Mouse (Mus musculus): Measurements from ENCODE around the gene Pmm1.
A peak's percentile ranks its signal among the peaks of the same experiment; 100 is the strongest.

The Pmm1 gene

DNA sequence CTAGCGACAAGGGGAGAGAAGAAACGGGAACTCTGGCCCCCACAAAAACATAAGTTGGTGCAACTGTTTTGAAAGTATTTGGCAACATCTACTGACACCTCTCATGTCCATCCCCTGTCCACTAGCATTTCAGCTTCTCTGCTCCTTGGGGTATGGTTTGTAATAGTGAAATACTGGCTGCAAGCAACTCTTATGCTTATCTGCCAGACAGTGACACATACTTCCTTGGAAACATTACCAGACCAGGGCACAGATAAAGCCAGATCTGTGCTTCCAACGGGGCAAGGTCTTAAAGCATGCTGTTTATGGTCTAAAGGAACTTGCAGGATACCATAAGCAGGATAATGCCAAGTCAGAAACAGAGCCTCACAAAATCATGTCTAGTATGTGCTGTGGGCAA lies 1.8 kb downstream of the Pmm1 start:
- ATAC-seq (ENCODE audit: insufficient number of reproducible peaks, low FRiP score, low TSS enrichment): no peak

DNA sequence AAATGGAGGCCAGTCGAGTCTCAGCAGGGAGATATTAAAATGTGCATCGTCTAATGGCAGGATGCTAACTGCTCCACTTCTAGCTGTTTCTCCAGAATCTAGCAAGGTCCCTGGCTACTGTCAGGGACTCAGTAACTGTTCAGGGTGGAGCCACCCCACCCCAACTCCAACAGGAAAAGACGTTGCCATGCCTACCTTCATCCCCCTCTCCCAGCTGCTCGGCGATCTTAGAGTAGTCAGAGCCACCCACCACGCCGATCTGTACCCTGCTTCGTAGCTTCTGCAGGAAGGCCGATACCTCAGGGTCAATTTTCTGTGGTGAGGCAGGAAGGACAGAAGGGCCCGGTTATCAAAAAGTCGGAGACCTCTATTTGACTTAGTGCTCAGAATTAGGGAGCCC lies 3.1 kb downstream of the Pmm1 start:
- ATAC-seq (ENCODE audit: insufficient number of reproducible peaks, low FRiP score, low TSS enrichment): no peak

DNA sequence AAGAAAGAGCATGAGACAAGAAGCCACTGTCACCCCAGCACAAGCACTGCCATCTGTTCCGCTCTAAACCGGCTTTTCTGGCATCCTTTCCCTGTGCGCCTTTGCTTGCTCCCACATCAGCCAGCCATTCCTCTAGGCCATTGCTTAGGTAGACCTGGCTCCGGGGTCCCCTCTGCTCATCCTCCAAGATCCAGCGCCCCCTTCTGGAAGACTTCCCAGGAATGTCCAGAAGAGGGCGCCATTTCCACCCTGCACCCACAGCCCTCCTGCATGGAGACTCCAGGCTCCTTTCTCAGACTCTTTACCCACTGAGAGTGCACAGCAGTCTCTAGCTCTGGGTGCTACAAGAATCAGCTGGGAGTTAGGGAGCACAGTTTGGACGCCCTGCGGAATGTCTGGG lies 4.3 kb downstream of the Pmm1 start:
- ATAC-seq (ENCODE audit: insufficient number of reproducible peaks, low FRiP score, low TSS enrichment): no peak

DNA sequence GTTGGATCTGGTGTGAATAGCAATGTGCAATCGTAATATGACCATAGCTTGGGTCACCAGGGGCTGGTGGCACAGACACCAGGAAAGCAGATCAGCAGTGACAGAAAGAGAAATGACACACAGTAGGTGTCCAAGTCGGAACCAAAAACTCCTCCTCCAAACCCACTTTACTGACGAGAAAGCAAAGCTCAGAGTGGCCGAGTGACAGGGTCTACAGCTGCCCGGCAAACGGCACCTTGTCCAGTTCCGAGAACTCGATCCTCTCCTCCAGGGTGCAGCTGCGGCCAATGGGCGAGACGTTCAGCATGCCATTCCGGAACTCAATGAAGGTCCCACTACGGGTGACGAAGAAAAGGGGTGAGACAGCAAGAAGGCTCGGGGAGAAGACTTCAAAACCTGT lies 5.3 kb downstream of the Pmm1 start:
- no peak for ATAC-seq (ENCODE audit: insufficient number of reproducible peaks, low FRiP score, low TSS enrichment)

DNA sequence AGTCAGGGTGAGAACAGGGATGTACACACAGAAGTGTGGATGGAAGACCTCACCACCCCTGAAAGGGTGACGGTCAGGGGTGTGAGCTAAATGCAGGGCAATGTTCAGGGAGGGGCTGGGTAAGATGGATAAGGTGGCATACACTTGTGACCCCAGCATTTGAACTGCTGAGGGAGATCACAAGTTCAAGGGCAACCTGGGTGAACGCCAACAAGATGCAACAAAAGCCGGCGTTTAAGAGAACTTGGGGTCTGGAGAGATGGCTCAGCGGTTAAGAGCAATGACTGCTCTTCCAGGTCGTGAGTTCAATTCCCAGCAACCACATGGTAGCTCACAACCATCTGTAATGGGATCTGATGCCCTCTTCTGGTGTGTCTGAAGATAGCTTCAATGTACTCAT lies 6.0 kb downstream of the Pmm1 start:
- no peak for ATAC-seq (ENCODE audit: insufficient number of reproducible peaks, low FRiP score, low TSS enrichment)

DNA sequence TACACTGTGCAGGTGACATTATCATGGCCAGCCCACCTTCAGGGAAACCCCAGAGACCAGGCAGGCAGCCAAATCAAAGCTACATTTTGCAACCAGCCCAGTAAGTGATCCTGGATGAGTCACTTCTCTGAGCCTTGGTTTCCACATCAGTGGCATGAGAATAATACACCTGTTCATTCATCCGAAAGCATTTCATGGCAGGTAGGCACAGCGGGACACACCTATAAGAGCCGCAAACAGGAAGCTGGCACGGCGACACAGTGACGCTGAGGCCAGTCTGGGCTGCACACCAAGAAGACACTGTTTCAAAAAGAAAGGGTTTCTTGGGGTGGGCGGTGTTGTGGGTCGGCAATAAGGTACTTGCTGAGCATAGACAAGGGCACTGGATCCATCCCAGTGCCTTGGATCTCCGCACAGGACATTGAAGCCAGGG lies 6.6 kb downstream of the Pmm1 start:
- no peak for ATAC-seq (ENCODE audit: insufficient number of reproducible peaks, low FRiP score, low TSS enrichment)

DNA sequence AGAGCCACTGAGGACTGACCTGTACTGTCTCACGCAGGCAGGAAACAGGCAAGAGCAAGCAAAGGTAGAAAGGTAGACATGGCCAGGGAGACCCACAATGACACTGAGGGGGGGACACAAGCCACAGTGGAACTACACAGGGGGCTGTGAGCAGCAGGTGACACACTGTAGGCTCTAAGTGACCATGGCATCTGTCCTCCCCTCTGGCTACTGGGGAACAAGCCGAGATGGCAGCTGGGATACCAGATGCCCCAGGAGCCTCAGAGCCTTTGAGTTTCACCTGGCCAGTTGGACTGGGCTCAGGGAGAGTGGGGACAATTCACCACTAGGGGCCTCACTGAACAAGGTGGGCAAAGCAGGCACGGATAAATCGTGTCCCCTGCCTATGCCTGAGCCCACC lies 8.4 kb downstream of the Pmm1 start:
- ATAC-seq (ENCODE audit: insufficient number of reproducible peaks, low FRiP score, low TSS enrichment): no peak

DNA sequence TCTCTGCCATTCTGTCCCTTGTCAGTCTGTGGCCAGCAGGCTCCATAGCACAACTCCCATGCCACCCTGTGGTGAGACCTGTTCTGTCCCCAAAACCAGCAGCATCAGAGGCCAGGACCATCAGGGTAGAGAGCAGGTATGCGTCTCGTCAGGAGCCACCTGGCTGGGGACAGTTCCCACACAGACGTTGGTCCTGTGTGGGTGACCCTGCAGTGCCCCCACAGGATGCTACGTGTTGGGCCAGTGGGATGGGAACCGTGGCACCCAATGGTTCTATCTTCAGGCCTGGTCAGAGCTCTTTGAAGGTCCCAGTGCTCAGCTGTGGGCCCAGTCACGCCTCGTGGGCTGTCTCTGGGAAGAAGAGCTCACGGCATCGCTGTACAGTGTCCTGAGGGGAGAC lies 9.6 kb downstream of the Pmm1 start:
- ATAC-seq (ENCODE audit: insufficient number of reproducible peaks, low FRiP score, low TSS enrichment): no peak

DNA sequence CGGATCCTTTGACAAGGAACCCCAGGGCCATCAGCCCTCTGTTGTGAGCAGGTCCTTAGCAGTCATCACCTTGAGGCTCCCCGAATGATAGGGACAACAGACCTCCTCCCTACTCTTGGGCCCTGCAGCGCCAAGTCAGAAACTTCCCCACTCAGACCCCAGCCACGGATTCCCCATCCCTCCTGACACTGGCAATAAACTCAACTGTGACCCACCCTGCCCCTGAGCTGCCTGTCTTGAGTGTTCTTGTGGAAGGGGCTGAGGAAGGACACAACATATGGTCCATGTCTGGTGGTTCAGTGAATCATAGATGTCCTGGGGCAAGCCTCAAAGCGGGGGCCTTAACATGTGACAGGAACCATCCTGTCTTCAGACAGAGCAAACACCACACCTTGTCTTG lies 10.0 kb downstream of the Pmm1 start:
- no peak for ATAC-seq (ENCODE audit: insufficient number of reproducible peaks, low FRiP score, low TSS enrichment)

DNA sequence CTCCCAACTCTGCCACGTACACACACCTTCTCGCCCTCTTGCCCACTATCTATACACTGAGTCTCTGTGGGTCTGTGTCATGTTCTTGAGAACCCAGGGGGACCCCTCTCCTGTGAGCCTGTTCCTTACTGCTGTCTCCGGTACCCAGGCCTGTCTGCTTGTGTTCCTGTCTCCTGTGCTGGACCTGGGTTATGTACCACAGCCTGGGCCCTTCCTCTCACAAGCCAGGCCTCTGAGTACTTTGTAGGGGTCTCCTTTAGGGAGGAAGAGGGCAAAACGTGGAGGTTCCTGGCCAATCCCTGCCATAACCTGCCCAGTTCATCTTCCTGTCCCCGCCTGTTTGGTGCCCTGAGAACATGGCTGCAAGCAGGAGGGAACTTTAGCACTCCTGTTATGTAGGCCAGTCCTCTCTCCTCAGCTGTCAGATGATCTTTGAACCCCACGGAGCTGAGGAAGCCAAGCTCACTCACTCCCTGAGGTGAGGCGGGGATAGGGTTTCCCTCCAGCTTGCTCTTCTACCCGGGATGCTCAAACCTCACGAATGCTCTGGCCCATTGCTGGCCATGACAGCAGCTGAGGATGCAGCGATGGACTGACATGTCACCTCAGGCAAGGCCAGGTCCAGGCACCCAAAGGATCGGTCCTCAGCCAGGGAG lies 11.1 kb downstream of the Pmm1 start:
- ATAC-seq (ENCODE audit: insufficient number of reproducible peaks, low FRiP score, low TSS enrichment): no peak

DNA sequence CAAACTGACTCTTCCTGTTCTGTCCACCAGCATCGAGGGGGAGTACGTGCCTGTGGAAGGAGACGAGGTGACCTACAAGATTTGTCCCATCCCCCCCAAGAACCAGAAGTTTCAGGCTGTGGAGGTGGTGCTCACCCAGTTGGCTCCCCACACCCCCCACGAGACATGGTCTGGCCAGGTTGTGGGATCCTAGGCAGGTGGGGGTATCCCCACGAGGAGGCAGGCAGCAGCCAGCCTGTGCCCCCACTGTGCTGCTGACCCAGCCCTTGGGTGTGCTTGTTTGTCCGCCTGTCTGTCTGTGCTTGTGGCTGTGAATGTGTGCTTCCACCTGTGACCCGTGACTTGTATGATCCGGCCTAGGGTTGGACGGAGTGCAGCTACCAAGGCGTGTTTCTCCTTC lies 11.7 kb downstream of the Pmm1 start:
- no peak for ATAC-seq (ENCODE audit: insufficient number of reproducible peaks, low FRiP score, low TSS enrichment)

DNA sequence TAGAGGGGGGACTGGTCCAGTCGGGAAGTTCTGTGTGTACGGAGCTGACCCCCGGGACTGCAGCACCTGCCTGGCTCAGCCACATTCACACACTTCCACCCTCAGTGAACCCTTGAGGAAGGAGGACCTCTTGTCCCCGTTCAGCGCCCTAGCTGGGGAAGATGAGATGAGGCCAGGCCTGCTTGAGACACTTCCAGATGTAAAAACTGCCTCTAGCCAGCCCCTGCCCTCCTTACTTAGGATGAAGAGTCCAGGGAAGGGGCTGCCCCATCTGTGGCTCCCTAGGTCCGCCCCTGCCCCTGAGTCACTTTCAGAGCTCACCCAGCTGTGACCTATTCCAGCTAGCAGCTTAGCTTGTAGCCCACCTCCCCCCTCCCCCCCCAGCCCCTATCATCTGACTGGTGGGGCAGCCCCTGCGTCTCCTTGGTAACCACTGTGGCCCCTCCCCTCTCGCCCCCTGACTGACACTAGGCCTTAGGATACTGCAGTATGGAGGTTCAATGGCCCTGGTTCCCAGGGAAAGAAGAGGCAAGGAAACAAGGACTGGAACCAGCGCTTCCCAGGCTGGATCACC lies 17.5 kb downstream of the Pmm1 start:
- ATAC-seq (ENCODE audit: insufficient number of reproducible peaks, low FRiP score, low TSS enrichment): no peak

DNA sequence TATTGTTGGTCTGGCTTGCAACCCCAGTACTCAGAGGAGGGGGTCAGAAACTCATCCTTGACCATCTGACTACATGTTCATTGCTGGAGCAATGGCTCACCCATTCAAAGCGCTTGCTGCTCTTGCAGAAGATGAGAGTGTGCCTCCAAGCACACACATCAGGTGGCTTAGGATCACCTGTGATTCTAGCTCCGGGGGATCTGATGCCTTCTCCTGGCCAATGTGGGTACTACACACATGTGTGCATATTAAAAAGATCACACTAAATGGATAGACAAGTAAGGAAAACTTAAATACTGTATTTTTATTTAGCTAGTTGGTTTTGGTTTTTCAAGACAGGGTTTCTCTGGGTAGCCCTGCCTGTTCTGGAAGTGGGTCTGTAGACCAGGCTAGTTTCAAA lies 19.7 kb downstream of the Pmm1 start:
- no peak for ATAC-seq (ENCODE audit: insufficient number of reproducible peaks, low FRiP score, low TSS enrichment)

DNA sequence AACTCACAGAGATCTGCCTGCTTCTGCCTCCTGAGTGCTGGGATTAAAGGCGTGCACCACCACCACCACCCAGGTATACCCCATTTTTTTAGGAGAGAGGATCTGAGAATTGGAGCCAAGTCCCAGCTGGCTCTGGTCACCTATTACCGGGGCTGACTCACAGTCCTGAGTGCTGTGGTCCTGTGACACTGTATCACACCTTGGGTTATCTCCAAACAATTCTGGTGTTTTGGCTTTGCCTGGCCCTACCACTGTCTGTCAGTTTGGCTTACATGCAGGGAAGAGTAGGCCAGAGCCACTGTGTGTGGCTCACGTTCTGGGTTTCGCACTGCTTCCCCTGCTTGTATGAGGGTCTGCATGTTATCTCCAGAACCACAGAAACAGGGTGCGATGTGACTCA lies 20.5 kb downstream of the Pmm1 start:
- no peak for ATAC-seq (ENCODE audit: insufficient number of reproducible peaks, low FRiP score, low TSS enrichment)

DNA sequence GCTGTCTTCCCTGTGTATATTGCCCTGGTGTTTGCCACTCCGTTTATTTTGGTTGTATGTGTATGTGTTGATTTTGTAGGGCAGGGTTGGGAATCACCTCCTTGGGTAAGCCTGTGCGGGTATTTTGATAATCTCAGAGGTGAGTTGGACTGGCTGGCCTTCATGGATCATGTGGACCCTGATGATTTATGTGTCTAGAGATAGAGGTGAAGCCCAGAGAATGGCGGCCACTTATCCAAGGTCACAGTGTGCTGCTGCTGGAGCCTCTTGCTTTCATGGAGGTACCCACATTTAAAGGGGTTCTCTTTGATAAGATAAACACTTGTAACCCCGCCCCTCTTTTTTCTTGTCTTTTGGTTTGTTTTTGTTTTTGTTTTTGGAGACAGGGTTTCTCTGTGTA lies 21.0 kb downstream of the Pmm1 start:
- no peak for ATAC-seq (ENCODE audit: insufficient number of reproducible peaks, low FRiP score, low TSS enrichment)

DNA sequence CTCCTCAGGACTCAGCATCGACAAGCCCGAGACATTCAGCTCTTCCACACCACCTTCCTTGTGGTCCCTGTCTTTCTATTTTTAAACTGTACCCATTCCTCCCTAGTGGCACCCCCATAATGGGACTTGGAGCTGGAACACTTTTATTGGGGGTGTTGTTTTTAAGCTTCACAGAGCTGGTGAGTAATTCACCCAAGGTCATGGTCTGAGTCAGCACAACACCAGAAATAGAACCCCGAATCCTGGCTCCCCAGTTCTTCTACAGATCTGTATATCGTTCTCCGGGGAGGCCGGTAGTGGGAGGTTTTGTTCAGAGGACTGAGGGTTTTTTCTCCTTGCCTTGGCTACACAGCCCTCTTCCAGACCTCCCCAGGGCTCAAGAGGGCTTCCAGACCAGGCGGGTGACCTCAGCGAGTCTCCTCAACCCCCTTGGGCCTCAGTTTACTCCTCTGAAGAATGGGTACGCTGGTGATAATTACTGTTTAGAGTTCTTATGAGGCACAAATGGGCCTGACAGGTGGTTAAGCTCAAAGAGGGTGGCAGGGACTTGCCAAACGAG lies 21.5 kb downstream of the Pmm1 start:
- no peak for ATAC-seq (ENCODE audit: insufficient number of reproducible peaks, low FRiP score, low TSS enrichment)

DNA sequence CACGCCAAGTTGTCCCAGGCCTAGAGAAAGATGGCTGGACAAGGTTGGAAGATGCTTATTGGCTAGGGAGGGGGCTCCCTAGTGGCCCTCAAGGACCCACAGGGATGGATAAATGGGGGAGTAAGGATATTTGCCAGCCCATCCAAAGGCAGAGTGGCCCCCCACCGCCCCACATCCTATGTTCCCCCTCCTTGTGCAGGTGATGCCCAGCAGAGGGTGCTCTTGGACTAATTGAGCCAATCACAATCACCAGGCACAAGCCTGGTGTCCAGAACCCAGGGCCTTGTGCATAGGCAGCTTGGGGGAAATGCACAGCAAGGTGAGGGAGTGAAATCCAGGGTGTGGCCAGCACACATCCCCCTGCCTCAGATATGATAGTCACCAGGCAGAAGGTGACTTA lies 22.5 kb downstream of the Pmm1 start:
- no peak; the same call in 1 of the 2 replicates for ATAC-seq (ENCODE audit: insufficient number of reproducible peaks, low FRiP score, low TSS enrichment)

DNA sequence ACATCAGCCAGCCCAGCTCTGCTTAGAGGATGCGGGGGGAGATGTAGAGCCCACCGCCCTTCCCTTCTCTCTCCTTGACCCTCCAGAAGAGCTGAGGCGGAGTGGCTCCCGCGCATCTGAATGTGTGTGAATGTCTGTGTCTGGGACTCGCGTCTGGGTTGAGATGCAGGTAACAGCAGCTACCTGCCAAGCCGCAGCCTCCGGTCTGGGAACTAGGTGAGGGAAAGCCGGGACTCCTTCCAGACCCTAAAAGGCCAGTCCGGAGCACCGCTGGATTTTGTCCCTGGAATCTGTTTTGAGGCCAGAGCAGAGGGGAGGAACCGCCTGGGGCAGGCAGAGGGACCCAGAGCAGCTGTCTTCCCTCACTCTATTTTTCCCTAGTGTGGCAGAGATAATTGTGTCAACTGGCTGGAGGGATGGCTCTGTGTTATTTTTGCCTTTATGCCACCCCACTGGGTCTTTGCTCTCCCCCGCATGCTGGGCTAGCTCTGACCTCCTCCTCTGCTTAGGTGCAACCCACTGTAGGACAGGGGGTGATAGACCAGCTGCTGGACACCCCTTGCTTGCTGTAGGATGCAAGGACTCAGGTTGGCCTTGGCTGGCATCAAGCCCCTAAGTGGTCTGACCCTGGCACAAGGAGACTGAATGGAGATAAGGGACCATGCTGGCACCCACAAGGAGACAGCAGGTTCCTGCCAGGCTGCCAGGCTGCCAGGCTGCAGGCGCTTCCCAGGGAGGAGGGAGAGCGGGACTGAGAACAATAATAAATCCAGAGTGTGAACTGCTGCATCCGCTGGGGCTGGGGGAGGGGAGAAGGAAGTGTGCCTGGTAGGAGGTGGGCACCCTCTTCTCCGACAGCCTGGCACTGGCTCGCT lies 23.4 kb downstream of the Pmm1 start:
- peak; percentile 28; the same call in 1 of the 2 replicates for ATAC-seq (ENCODE audit: insufficient number of reproducible peaks, low FRiP score, low TSS enrichment)

DNA sequence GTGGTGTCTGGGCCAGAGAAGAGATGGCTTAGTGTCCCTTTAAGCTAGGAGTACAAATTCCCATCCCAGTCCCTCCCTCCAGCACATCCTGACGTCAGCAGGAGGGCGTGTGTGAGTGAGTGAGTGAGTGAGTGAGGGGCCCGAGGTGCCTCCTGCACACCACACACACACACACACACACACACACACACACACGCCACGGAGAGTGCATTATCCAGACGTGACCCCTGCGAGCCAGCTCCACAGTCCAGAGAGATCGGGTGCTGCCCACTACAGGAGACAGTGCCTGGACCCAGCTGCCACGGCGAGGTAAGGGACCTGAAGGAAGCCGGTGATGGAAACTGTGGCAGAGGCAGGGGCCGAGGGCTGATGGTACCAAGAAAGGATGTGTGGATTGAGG lies 24.1 kb downstream of the Pmm1 start, which contains the start of gene Csdc2:
TSS of gene Csdc2 (plus strand) at position 81 of the 400 bp plus-strand sequence.
- peak; percentile 65 for ATAC-seq (ENCODE audit: insufficient number of reproducible peaks, low FRiP score, low TSS enrichment)

DNA sequence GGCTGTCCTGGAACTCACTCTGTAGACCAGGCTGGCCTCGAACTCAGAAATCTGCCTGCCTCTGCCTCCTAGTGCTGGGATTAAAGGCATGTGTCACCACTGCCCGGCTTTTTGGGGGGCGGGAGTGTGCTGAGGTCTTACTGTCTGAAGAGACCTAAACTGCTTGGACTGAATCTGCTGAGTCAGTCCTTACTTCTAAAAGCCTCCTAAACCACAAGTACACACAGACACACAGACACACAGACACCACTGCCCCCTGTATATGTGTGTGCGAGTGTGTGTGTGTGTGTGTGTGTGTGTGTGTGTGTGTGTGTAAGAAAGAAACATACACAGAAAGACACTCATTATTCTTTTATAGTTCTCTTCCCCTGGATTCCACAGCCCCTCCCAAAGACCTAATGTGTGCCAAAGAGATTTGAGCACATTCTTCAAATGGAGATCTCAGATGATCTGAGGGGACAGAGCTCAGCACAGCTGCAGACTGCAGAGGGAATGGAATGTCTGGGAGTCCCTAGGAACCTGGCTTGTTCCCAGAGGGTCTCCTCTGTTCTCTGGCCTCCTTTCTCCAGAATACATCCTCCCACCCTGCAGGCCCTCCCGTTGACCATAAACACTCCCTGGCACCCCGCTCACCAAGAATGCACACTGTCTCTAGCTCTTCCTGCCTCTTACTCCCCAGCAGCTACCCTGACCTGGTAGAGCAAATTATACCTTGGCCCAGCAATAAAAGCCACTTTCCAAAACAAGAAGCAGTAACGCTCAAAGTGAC lies 24.7 kb downstream of the Pmm1 start:
- ATAC-seq (ENCODE audit: insufficient number of reproducible peaks, low FRiP score, low TSS enrichment): no peak
